Mouse (Mus musculus) G1E-ER4 (cell line): ENCODE data around the gene Aff3. TPM values are rescaled to one million over a fixed set of nuclear protein-coding genes. Genes with fewer than 3 reads are reported as not detected.

Source experiments
- GATA1 ChIP-seq: IDR thresholded peaks from one replicate; pipeline ENCODE4 v1.8.0; 2012; ENCODE audit warnings: low read length, inconsistent platforms
- polyA plus RNA-seq: library from polyadenylated mRNA; stranded (reverse); fragments of >175 nt; gene quantifications from 2 replicates; pipeline ENCODE4 v1.2.3, GENCODE M21; 2012

Gene Aff3
- polyA plus RNA-seq, 1 experiment = 9.7 TPM

DNA sequence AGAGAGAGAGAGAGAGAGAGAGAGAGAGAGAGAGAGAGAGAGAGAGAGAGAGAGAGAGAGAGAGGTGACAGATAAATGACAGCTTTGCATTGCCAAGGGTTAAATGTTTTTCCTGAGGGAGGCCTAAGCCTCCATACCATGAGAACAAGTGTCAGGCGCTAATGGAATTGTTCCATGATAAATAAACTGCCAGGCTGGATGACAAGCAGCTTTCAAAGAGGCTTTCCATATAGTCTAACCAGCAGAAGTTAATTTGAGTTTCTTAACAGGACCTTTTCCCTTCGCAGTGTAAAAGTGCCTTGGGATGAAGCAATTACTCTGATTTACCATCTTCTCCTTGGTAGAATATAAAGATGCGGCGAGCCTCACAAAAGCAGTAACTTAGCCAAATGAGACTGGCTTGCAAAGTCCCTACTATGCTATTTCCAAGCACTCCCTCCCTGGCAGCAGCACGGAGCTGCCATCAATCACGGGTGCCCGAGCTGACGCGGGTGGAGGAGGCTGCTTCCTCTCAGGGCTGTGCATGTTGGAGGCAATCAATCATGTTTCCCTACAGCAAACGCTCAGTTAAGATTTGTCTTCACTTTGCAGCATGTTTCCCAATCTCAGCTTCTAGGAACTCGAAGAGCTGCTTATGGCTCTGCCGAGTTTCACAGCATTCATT lies 119.3 kb downstream of the Aff3 start:
- TF ChIP-seq GATA1 = no peak

DNA sequence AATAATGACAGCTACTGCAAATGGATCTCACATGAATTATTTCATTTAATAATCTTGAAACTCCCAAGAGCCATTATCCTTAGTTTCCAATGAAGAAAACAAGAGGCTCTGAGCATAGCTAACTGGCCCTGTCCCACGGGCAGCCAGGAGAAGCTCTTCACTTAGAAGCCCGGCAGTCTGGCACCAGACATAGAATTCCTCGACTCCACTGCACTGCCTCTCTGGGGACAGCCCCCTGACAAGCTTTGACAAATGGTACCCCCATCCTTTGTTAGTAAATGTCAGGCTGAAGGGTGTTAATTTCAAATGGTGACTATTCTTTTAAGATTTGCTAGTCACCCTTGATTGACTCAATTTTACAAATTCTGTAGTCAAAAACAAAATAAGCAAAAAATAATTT lies 120.3 kb downstream of the Aff3 start:
- TF ChIP-seq GATA1 = no peak

DNA sequence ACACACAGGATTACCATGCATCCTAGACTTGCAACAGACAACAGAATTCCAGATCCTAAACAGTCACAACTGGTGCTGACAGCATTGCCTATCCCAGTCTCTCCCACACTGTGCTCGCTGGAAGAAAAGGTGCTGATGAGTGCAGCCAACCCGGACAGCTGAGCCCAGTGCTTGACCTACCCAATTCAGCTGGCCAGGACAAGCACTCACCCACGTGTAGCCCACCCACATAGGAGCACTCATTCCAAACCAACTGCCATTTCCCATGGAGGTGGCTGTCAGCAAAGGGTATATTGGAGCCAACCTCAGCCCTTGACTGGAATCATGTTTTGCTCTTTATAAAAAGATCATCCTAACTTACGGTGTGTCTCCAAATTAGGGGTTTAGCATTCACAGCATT lies 123.2 kb downstream of the Aff3 start:
- no peak for TF ChIP-seq GATA1

DNA sequence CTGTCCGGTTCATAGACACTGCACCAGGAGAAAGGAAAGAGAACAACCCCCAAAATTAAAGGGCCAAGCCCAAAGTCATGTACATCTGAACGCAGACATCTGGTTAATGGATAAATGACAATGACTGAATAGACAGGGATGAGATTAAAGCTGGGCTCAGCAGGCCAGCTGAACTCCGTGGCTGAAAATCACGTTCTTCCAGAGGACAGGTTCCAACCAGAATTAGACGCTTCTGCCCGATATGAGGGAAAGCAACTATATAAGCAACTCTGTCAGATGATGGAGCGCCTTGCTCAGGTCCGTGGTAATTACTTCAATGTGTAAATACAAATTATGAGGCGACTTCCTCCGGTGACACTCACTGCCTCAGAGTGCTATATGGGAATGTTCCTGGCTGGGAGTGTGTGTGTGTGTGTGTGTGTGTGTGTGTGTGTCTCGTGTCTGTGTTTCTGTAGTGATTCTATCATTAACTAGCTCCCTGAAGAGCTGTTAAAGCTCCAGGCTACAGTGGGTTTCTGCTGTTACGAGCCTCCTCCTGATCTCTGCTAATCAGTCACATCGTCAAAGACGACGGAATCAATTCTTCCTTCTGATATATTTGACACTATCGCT lies 127.7 kb downstream of the Aff3 start:
- TF ChIP-seq GATA1 = no peak

DNA sequence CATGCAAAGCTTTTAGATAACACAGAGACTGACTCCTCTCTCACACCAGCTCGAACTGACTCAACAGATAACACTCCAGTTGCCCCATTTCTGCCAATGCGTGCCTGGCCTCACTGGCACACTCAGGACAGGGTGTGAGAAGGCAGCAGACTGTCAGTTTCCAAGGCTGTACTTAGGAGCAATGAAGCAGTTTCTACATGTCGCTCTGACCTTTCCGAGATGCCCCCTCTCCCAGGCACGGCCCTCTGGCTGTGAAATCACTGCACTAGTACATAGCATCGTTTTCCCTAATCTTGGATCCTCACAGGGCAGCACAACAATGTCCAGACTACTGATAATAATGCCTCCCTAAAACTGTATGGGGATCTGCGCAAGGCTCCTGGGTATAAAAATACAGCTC lies 132.2 kb downstream of the Aff3 start:
- no peak for TF ChIP-seq GATA1

DNA sequence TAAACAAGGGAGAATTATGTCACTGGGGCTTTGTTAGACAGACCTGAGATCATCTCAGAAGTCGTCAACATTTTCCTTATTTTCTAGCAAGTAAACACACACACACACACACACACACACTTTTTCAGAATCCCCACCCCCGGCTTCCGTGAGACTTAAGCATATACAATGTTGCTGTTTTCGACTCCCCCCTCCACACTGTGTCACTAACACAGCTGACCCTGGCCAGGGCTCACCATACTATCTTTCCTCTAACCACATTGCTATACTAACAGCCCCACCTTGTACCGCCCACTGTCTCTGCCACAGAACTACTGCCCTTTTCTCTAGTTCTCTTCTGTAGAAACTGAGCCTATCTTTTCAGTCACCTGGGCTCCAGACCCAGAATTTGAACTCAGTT lies 136.1 kb downstream of the Aff3 start:
- TF ChIP-seq GATA1 = no peak

DNA sequence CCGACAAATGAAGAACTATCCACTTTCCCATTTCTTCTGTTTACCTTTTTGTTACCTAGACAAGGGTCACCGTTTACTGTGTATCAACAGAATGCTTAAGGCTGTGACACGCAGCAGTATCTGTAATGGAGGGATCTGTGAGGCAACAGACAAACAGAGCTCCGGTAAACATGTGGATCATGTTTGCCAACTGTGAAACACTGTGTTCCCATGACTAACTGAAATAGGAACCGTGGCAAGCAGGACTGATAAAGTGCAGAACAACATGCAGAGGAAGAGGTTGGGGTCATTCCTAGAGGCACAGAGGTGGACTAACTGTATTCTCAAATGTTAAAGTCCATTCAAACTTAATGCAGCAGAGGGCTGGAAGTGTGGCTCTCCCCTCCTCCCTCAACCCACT lies 138.2 kb downstream of the Aff3 start:
- no peak for TF ChIP-seq GATA1

DNA sequence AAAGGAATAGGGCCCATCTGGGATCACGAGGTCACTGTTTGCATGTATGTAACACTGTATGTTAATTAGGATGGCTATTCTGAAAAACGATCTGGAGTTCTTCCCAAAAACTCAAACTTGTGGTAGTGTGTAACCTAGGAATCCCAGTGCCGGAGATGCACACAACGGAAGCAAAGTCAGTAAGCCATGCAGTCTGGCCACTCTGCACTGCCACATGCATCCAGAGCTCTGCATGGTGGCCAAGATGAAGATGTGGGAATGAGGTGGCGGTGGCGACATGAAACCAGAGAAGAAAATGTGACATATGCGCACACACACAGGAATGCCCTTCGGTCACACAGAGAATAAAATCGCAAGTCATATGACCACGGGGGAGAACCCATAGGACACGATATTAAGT lies 143.1 kb downstream of the Aff3 start:
- TF ChIP-seq GATA1 = no peak

DNA sequence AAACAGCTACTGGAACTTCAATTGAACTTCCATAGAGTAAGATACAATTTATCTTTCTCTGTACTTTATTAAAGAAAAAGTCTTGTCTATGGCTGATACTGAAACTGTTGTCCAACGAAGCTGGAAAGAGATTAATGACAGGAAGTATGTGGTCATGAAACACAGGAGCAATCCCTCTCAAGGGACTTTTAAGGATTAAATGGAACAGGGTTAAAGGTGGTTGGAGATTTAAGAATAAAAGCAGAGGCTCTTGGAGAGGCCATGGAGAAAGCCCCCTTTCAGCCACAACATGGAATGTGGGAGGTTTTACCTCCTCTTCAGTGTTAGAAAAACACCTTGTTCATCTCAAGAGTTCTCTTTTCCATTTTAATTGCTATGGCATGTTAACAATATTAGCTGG lies 148.5 kb downstream of the Aff3 start:
- TF ChIP-seq GATA1 = no peak

DNA sequence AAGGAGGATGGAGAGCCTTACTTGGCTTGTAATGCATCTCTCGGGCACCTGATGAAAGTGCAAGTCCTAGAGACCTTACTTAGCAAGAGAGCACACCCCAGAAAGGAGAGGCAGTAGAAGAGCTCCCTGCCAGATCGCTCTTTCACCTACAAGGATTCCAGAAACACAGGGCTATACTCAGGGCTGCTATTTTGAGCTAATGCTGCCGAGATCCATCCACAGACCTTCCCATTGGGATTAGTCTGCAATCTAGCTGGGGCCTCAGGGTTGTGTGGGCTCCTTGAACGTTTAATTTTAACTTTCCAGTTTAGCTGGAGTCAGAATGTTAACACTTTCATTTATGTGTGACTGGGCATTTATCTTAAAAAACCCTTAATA lies 150.1 kb downstream of the Aff3 start:
- no peak for TF ChIP-seq GATA1

DNA sequence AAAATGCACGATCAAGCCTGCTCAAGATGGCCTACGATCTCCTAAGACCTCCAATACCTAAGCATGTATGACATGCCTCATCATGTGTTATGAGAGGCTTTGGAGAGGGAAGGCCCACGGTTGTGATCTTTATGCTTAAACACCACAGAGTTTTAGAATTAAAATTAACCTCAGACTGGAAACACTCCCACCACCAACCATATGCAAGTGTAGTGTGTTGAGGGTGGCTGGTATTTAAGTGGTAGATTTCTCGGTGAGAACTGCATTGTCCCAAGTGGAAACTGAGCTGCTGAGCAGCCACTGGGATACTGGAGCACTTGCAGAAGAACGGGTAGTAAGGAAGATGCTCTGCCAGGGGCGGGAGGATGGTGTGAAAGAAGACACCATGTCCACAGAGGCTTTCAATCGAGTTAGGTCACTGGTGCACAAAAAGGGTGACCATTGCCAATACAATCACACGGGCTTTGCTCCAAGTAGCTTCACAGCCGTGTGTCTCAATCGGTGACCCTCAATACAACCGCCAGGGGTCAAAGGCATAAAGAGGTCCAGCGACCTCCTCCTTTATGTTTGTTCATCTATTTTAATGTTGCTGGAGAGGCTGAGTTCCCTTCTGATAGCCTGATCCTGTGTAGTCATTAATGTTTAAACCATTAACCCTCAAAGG lies 150.7 kb downstream of the Aff3 start:
- TF ChIP-seq GATA1 = no peak

DNA sequence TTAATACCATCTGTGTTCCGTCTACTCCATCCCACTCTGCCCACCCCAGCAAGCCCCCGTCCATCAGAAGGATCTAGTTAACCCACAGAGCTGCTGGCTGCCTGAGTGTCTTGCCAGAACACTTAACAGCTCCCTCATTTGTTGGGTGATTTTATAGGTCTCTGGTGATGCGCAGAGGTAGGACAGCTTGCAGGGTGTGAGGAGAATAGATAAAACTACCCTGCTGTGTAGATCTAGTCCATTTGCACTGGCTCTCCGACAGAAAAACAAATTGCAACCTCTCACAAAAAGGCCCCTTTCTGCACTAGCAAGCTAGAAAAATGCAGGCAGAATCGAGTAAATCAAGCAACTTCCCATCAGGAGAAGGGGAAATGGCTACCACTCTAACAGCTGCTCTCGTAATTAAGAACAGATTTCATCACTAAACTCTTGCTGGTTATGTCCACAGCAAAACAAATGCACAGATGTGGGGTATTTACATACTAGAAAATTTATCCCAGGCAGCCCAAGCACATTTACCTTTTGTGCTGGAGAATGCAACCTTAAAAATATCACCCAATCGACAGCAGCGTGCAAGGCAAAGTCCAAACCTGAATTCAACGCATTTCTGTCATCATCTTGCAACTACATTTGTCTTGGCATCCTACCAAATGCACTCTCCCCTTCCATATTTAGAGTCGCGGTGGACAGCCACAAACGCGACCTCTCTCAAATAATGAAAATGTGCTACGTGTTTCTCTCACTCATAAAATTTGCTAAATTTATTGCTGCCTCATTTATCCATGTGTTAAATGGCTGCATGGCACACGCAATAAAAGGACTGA lies 152.3 kb downstream of the Aff3 start:
- TF ChIP-seq GATA1 = no peak

DNA sequence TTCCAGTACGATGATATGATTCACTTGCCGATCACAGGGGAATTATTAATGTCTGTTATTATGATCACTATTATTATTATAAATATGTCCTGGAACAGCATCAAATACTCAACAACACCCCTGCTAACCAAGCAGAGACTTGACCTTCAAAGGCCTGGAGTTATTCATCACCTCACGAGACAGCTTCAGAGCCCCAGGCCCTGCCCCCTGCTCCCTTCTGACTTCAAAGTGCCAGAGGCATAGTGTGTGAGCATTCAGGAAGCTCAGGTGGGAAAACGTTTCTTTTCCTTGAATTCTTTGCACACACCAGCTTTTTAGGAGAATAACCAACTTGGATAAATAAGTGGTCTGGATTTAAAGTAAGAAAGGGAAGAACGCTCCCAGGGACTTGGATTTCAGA lies 153.7 kb downstream of the Aff3 start:
- no peak for TF ChIP-seq GATA1

DNA sequence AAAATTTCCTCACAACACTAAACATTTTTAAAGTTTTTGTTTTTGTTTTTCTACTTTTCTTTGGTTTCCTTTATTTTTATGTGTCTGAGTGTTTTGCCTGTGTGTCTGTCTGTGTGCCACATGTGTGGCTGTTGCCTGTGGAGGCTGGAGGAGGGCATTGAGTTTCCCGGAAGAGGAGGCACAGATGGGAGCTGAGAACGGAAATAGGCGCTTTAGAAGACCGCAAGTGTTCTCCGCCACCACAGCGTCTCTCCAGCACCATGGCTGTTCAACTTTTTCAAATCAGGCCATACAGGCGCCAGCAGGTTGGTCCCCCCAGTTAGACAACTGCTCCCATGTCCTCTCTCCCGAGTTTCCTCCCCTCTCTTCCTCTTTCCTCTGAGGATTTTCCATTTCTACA lies 155.5 kb downstream of the Aff3 start:
- no peak for TF ChIP-seq GATA1

DNA sequence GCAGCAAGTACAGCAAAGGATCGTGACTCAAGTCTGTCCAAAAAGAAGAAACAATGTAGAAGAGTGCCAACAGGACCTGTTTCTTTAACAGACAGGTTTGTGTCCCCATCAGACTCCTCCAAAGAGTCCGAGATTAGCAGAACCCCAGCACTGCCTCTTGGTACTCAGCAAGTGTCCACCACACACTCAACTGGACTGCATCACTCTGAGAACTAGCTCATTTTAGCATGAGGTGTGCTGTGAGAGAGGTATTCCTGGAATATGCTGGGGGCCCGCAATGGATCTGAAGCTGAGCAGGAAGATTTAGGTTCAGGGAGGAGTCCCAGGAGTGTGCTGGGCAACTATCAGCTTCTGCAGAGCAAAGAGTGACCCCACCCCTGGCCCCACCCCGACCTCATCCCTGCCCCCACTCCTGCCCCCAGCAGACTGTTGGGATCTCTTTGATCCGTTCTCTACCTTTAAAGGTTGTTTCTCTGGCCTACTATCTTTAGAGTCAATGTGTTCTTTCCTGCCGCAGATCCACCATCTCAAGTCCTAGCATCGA lies 157.0 kb downstream of the Aff3 start:
- TF ChIP-seq GATA1 = no peak

DNA sequence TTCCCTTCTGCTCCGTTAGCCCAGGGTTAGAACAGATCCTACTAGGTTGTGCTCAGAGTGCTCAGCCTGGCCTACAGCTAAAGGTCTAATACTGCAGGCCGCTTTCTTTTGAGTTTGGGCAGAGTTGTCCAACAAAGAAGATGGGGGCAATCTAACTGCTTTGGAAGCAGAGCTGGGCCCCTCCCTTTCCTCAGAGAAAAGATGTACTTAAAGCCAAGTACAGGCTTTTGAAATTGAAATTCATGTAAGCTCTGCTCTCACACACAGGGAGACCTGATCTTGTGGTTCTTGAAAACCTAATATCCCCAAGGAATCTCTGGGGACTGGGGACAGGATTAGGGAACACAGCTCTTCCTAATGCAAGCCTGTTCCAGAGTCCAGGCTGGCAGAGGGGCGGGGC lies 158.4 kb downstream of the Aff3 start:
- TF ChIP-seq GATA1 = no peak

DNA sequence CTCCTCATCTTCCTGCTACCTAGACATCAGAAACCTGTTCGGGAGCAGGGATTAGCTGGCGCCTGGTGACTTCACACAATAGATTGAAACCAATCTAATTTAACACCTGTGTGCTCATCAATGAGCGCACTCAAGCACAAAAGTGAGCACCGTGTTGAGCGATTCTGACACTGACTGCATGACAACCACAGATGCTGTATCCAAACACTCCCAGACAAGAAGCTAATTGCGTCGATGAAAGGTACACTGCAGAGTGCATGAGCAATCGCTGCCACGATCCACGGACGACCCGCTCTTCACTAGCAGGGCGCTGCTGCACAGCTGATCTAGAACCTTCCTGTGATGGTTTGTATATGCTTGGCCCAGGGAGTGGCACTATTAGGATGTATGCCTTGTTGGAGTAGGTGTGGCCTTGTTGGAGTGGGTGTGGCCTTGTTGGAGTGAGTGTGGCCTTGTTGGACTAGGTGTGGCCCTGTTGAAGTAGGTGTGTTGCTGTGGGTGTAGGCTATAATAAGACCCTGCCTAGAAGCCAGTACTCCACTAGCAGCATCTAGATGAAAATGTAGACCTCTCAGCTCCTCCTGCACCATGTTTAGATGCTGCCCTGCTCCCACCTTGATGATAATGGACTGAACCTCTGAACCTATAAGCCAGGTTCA lies 161.2 kb downstream of the Aff3 start:
- TF ChIP-seq GATA1 = no peak
